Mouse (Mus musculus) C2C12 (cell line): ENCODE results near the gene Tnfsf13b.

Source experiments
- CTCF ChIP-seq: IDR thresholded peaks from one replicate; pipeline ENCODE4 v1.5.1; 2011; ENCODE audit not compliant: control insufficient read depth, insufficient read depth, insufficient read length
- MAX ChIP-seq: IDR thresholded peaks from one replicate; pipeline ENCODE4 v1.6.1; 2011; ENCODE audit warnings: mild to moderate bottlenecking, control low read depth
- MYOG ChIP-seq: IDR thresholded peaks from one replicate; pipeline ENCODE4 v1.6.1; 2011; ENCODE audit not compliant: control insufficient read depth, insufficient read length; ENCODE audit errors: extremely low read depth
- USF1 ChIP-seq: IDR thresholded peaks from one replicate; pipeline ENCODE4 v1.6.1; 2011; ENCODE audit warnings: low read depth, mild to moderate bottlenecking, control low read depth, moderate library complexity

- no peak for TF ChIP-seq CTCF
- TF ChIP-seq MAX, result no peak
- TF ChIP-seq USF1, result no peak
- no peak for TF ChIP-seq MYOG
Observed at GRCm38 (mm10) chr8:10061001-10061400, 54.7 kb downstream of the Tnfsf13b start.
